ENCODE assay signal across 20 mouse cellular contexts in the genomic region with DNA sequence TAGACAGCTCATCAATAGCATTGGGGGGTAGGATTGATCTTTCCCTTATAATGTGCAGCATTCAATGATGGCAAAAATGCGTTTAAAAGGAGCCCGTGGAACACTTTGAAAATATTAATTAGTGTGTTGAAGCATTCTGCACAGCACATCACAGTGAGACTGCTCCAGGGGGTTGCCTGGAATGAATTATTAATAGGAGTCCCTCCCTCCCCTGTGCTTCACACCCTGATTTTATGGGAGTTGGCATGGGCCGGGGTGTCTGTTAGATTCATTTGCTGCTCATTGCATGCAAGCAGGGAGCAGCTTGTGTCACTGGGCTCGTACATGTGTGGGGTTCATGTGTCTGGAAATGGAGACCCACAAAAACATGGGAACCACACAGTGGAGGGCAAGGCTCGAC.
"Had no signal": no experiment of that assay in that cellular context is flagged by ENCODE, and none has a peak within 500 bp of the region (broad histone marks: within the 10 kb centered on the region; RNA-seq: fewer than 3 reads in every experiment).

No protein-coding gene starts in this region.

- H3K27ac ChIP-seq: kidney, postnatal 0 days; liver, embryonic 14.5 days; macrophage; stomach, postnatal 0 days had no signal

- H3K9me3 ChIP-seq: limb, embryonic 12.5 days; limb, embryonic 15.5 days had no signal

- H3K4me3 ChIP-seq: limb, embryonic 12.5 days; limb, embryonic 15.5 days had no signal

- DNase-seq: kidney, adult 2 months; kidney, postnatal 25 days; left cerebral cortex, postnatal 4 days; liver, postnatal 0 days; lung, embryonic 14.5 days; right cerebral cortex, adult 18-20 months; right cerebral cortex, postnatal 14 days; right cerebral cortex, postnatal 4 days; thymus, adult 2 months; thymus, postnatal 14 days; thymus, postnatal 4 days had no signal

- H3K9ac ChIP-seq: limb, embryonic 12.5 days; limb, embryonic 15.5 days; liver, embryonic 14.5 days; liver, postnatal 0 days; lung, embryonic 14.5 days had no signal

- H3K4me2 ChIP-seq: limb, embryonic 12.5 days; limb, embryonic 15.5 days; liver, embryonic 11.5 days; lung, embryonic 14.5 days had no signal

- H3K36me3 ChIP-seq: limb, embryonic 12.5 days; limb, embryonic 15.5 days had no signal

- ATAC-seq: intestine, embryonic 16.5 days; liver, postnatal 0 days; lung, postnatal 0 days had no signal
